Mouse (Mus musculus) erythroblast, embryonic 14.5 days (primary cell): ENCODE measurements around the gene Syce3.

Experiments used
- GATA1 ChIP-seq: IDR thresholded peaks from 2 replicates; pipeline ENCODE4 v1.6.1; 2012; ENCODE audit warnings: low read length, inconsistent platforms, mixed read lengths
- TAL1 ChIP-seq: IDR thresholded peaks from 3 replicates; pipeline ENCODE4 v1.6.1; 2012; ENCODE audit warnings: low read length, inconsistent platforms, mixed read lengths

- TF ChIP-seq GATA1 = no peak
- no peak for TF ChIP-seq TAL1
Measured at GRCm38 (mm10) chr15:89358784-89359183, 51.5 kb downstream of the Syce3 start.
